Comparison of ENCODE assay signal across 21 mouse cellular contexts in the genomic region with DNA sequence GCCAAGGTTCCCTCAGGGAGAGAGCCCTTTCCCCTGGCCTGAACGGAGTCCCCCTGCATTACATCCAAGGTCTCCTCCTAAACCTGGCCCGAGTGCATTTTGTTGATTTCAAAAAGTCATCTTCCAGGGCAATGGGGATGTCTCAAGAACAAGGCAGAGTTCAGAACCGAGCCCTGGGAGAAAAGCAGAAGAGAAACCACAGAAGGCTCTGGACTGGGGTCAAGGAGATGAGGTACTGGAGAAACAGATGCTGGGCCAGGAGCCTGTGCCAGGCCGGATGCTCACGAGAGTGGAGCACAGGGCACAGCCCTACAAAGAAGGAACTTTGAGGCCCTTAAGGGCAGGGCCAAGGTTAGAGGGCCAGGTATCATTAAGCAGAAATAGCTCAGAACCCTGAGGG. TPM values are rescaled to one million over a fixed set of nuclear protein-coding genes. Genes with fewer than 3 reads are reported as not detected.
DNase-seq lines count a peak whose midpoint lies in the region; ATAC-seq and TF ChIP-seq lines count a peak whose summit lies in the region.
"Had no signal": no experiment of that assay in that cellular context is flagged by ENCODE, and none has a peak within 500 bp of the region (broad histone marks: within the 10 kb centered on the region; RNA-seq: fewer than 3 reads in every experiment).

No protein-coding gene starts in this region.

- no peak for TF ChIP-seq CTCF in kidney, adult 2 months (conservative IDR thresholded peaks at IDR 0.05; ENCODE audit: insufficient read depth, insufficient read length, low read depth, low read length)

- H3K4me3 ChIP-seq in kidney, adult 2 months (ENCODE audit: insufficient read depth, low read depth, low read length), result no peak overlapping the region
- no peak overlapping the region for H3K4me3 ChIP-seq in kidney, embryonic 15.5 days (replicated peaks)
- no peak overlapping the region for H3K4me3 ChIP-seq in liver, embryonic 12.5 days
- no peak overlapping the region for H3K4me3 ChIP-seq in brown adipose tissue, adult 24 weeks (ENCODE audit: insufficient read depth, low read depth, low read length)
- H3K4me3 ChIP-seq: forebrain, embryonic 15.5 days; hindbrain, embryonic 12.5 days; limb, embryonic 10.5 days; liver, embryonic 15.5 days; midbrain, embryonic 13.5 days; myocyte had no signal

- ATAC-seq in kidney, embryonic 15.5 days (replicated peaks; ENCODE audit: low FRiP score), result no peak
- no peak for ATAC-seq in liver, embryonic 12.5 days
- ATAC-seq: forebrain, embryonic 15.5 days; midbrain, embryonic 13.5 days had no signal

- 72% methylated on average over 5 of the region's 5 CpGs for WGBS in kidney, adult 2 months
- 70% methylated on average over 5 of the region's 5 CpGs for WGBS in kidney, embryonic 15.5 days
- WGBS in liver, embryonic 12.5 days (ENCODE audit: insufficient replicate concordance), result 83% methylated on average over 5 of the region's 5 CpGs

- peak; percentile 32 for DNase-seq in kidney, adult 2 months
- DNase-seq in liver, result no peak
- peak; percentile 24 to 31 for DNase-seq in heart, postnatal 36 days
- no peak for DNase-seq in yolk sac, embryonic 10.5 days (ENCODE audit: low spot score)
- DNase-seq: cerebellum, adult 11-12 months; cerebellum, postnatal 14 days; gastrocnemius, postnatal 25 days; kidney, adult 18-20 months; right cerebral cortex, postnatal 14 days; thymus, postnatal 36 days had no signal

- no peaks in the 10 kb centered on the region for H3K36me3 ChIP-seq in kidney, adult 2 months (ENCODE audit: control insufficient read depth, insufficient read depth, low read length)
- no peaks in the 10 kb centered on the region for H3K36me3 ChIP-seq in kidney, embryonic 15.5 days
- peaks cover 70% of the 10 kb centered on the region for H3K36me3 ChIP-seq in liver, embryonic 12.5 days
- H3K36me3 ChIP-seq: forebrain, embryonic 15.5 days; hindbrain, embryonic 12.5 days; limb, embryonic 10.5 days; midbrain, embryonic 13.5 days had no signal

- H3K27ac ChIP-seq in kidney, adult 2 months (ENCODE audit: insufficient read depth, low read depth, low read length), result peak overlapping the region; percentile 31; the same call in 1 of the 2 replicates
- no peak overlapping the region for H3K27ac ChIP-seq in kidney, embryonic 15.5 days
- peak overlapping the region; percentile 43 for H3K27ac ChIP-seq in liver, embryonic 12.5 days
- peak overlapping the region; percentile 33 for H3K27ac ChIP-seq in brown adipose tissue, adult 24 weeks (replicated peaks; ENCODE audit: low read depth, low read length)
- H3K27ac ChIP-seq: forebrain, embryonic 15.5 days; hindbrain, embryonic 12.5 days; limb, embryonic 10.5 days; liver, embryonic 15.5 days; macrophage; midbrain, embryonic 13.5 days had no signal

- no peak for TF ChIP-seq POLR2A in kidney, adult 2 months (IDR thresholded peaks at IDR 0.05; ENCODE audit: low read depth, low read length)

- H3K9ac ChIP-seq in kidney, embryonic 15.5 days, result no peak overlapping the region
- H3K9ac ChIP-seq in liver, embryonic 12.5 days, result no peak overlapping the region; the same call in 1 of the 2 replicates
- H3K9ac ChIP-seq: forebrain, embryonic 15.5 days; hindbrain, embryonic 12.5 days; liver, embryonic 15.5 days; midbrain, embryonic 13.5 days had no signal

- H3K9me3 ChIP-seq in kidney, embryonic 15.5 days (replicated peaks), result no peaks in the 10 kb centered on the region
- H3K9me3 ChIP-seq in liver, embryonic 12.5 days (replicated peaks), result no peaks in the 10 kb centered on the region
- H3K9me3 ChIP-seq: forebrain, embryonic 15.5 days; hindbrain, embryonic 12.5 days; limb, embryonic 10.5 days; liver, embryonic 15.5 days; midbrain, embryonic 13.5 days had no signal

- H3K27me3 ChIP-seq in kidney, adult 2 months (replicated peaks; ENCODE audit: control insufficient read depth, insufficient read depth, low read length), result no peaks in the 10 kb centered on the region
- H3K27me3 ChIP-seq in kidney, embryonic 15.5 days, result no peaks in the 10 kb centered on the region
- H3K27me3 ChIP-seq in liver, embryonic 12.5 days (replicated peaks), result no peaks in the 10 kb centered on the region
- H3K27me3 ChIP-seq: forebrain, embryonic 15.5 days; hindbrain, embryonic 12.5 days; liver, embryonic 15.5 days; midbrain, embryonic 13.5 days had no signal

- intact Hi-C loops in heart, postnatal 36 days (cut with DNase I), result loop anchor here (2.0 to 10.0 kb wide), 3 partner anchors 55 to 557 kb away; a partner anchor contains a TSS

- peaks cover 5% of the 10 kb centered on the region; the same call in 1 of the 2 replicates for H3K4me1 ChIP-seq in kidney, adult 2 months (ENCODE audit: control insufficient read depth, insufficient read depth, low read length)
- peaks cover 15% of the 10 kb centered on the region for H3K4me1 ChIP-seq in kidney, embryonic 15.5 days
- H3K4me1 ChIP-seq in liver, embryonic 12.5 days, result peaks cover 57% of the 10 kb centered on the region
- H3K4me1 ChIP-seq in brown adipose tissue, adult 24 weeks (ENCODE audit: control insufficient read depth, insufficient read depth, insufficient read length, low read length), result peaks cover 10% of the 10 kb centered on the region

- H3K4me2 ChIP-seq in kidney, embryonic 15.5 days, result no peak overlapping the region
- no peak overlapping the region for H3K4me2 ChIP-seq in liver, embryonic 12.5 days
- H3K4me2 ChIP-seq: forebrain, embryonic 15.5 days; hindbrain, embryonic 12.5 days; liver, embryonic 15.5 days; midbrain, embryonic 13.5 days had no signal

RNA-seq across cellular contexts. Expression of a gene that starts 3.7 kb away (rescaled TPM):
- polyA plus RNA-seq in kidney, adult 2 months (2012; rRNA removed), result 16.6 and 19.3 TPM in 2 replicates
- polyA plus RNA-seq in kidney, embryonic 15.5 days (2015; fragmentation: Nextera tagmentation; extraction: Ambion mirVana), result 9.6 and 13.6 TPM in 2 replicates
- 3.6 and 3.8 TPM in 2 replicates for polyA plus RNA-seq in liver, embryonic 12.5 days (2016; fragmentation: Nextera tagmentation; extraction: Ambion mirVana)
- polyA plus RNA-seq in brown adipose tissue, adult 24 weeks (2012; ENCODE audit: insufficient read depth, insufficient read length, missing spikeins), result 16.2 and 24.1 TPM in 2 replicates
- 10 to 100 TPM; 20.0 to 21.5 TPM for total RNA-seq in heart, postnatal 36 days (2021)

RNA-seq across cellular contexts. Expression of a gene that starts 12.1 kb away (rescaled TPM):
- polyA plus RNA-seq in kidney, adult 2 months (2012; rRNA removed), result 0.04 and 0.08 TPM in 2 replicates
- polyA plus RNA-seq in kidney, embryonic 15.5 days (2015; fragmentation: Nextera tagmentation; extraction: Ambion mirVana), result 2.9 and 6.3 TPM in 2 replicates
- polyA plus RNA-seq in liver, embryonic 12.5 days (2016; fragmentation: Nextera tagmentation; extraction: Ambion mirVana), result 328 and 333 TPM in 2 replicates
- polyA plus RNA-seq in brown adipose tissue, adult 24 weeks (2012; ENCODE audit: insufficient read depth, insufficient read length, missing spikeins), result not detected in 2 replicates
- total RNA-seq in heart, postnatal 36 days (2021), result under 1 TPM in 1 of 2 experiments, not detected in 1; 0.11 TPM
- total RNA-seq: gastrocnemius, postnatal 25 days had no signal
- polyA plus RNA-seq: macrophage had no signal

RNA-seq across cellular contexts. Expression of a gene that starts 17.4 kb away (rescaled TPM):
- polyA plus RNA-seq in kidney, adult 2 months (2012; rRNA removed), result 29.2 and 35.4 TPM in 2 replicates
- polyA plus RNA-seq in kidney, embryonic 15.5 days (2015; fragmentation: Nextera tagmentation; extraction: Ambion mirVana), result 135 and 141 TPM in 2 replicates
- polyA plus RNA-seq in liver, embryonic 12.5 days (2016; fragmentation: Nextera tagmentation; extraction: Ambion mirVana), result 114 and 121 TPM in 2 replicates
- 30.6 and 38.8 TPM in 2 replicates for polyA plus RNA-seq in brown adipose tissue, adult 24 weeks (2012; ENCODE audit: insufficient read depth, insufficient read length, missing spikeins)
- 10 to 100 TPM; 19.0 to 19.6 TPM for total RNA-seq in heart, postnatal 36 days (2021)

RNA-seq across cellular contexts. Expression of a gene that starts 40.3 kb away (rescaled TPM):
- polyA plus RNA-seq in kidney, adult 2 months (2012; rRNA removed), result 0.13 and 0.29 TPM in 2 replicates
- 0.19 TPM in 1 of 2 replicates, not detected in the other for polyA plus RNA-seq in kidney, embryonic 15.5 days (2015; fragmentation: Nextera tagmentation; extraction: Ambion mirVana)
- polyA plus RNA-seq in liver, embryonic 12.5 days (2016; fragmentation: Nextera tagmentation; extraction: Ambion mirVana), result not detected in 2 replicates
- not detected in 2 replicates for polyA plus RNA-seq in brown adipose tissue, adult 24 weeks (2012; ENCODE audit: insufficient read depth, insufficient read length, missing spikeins)
- total RNA-seq in heart, postnatal 36 days (2021), result not detected
- polyA plus RNA-seq: limb, embryonic 10.5 days; liver, embryonic 15.5 days; macrophage; stomach, embryonic 14.5 days had no signal

RNA-seq across cellular contexts. Expression of a gene that starts 54.8 kb away (rescaled TPM):
- polyA plus RNA-seq in kidney, adult 2 months (2012; rRNA removed), result 9.9 and 11.8 TPM in 2 replicates
- polyA plus RNA-seq in kidney, embryonic 15.5 days (2015; fragmentation: Nextera tagmentation; extraction: Ambion mirVana), result 35.4 and 35.6 TPM in 2 replicates
- polyA plus RNA-seq in liver, embryonic 12.5 days (2016; fragmentation: Nextera tagmentation; extraction: Ambion mirVana), result 18.1 and 19.6 TPM in 2 replicates
- 4.3 and 6.8 TPM in 2 replicates for polyA plus RNA-seq in brown adipose tissue, adult 24 weeks (2012; ENCODE audit: insufficient read depth, insufficient read length, missing spikeins)
- 10 to 100 TPM; 22.2 to 24.5 TPM for total RNA-seq in heart, postnatal 36 days (2021)

Comparison
In these comparisons a context has a peak if more than half of its experiments do, and no peak if none do; other contexts are left out.
1. DNase-seq: peak in kidney, adult 2 months (single experiment) and heart, postnatal 36 days (2 of 2); none in liver (single experiment) and yolk sac, embryonic 10.5 days (single experiment).
2. RNA of a gene that starts 12.1 kb away (polyA plus RNA-seq): 328 to 333 TPM in liver, embryonic 12.5 days; 2.9 to 6.3 TPM in kidney, embryonic 15.5 days, 0.04 to 0.08 TPM in kidney, adult 2 months and not detected in brown adipose tissue, adult 24 weeks; every median in the first group is over 10 times any median in the second.